Mouse (Mus musculus) T-helper 2 cell (primary cell): ENCODE results near the gene Rbm11.

Experiments used
- in situ Hi-C: fragments of 300-600 bp; cut with MboI, MseI; formaldehyde crosslinking; loops from one replicate; pipeline ENCODE4 v1.15.1; 2025; ENCODE audit warnings: high pct_unique_total_duplicates

Rbm11 gene

DNA sequence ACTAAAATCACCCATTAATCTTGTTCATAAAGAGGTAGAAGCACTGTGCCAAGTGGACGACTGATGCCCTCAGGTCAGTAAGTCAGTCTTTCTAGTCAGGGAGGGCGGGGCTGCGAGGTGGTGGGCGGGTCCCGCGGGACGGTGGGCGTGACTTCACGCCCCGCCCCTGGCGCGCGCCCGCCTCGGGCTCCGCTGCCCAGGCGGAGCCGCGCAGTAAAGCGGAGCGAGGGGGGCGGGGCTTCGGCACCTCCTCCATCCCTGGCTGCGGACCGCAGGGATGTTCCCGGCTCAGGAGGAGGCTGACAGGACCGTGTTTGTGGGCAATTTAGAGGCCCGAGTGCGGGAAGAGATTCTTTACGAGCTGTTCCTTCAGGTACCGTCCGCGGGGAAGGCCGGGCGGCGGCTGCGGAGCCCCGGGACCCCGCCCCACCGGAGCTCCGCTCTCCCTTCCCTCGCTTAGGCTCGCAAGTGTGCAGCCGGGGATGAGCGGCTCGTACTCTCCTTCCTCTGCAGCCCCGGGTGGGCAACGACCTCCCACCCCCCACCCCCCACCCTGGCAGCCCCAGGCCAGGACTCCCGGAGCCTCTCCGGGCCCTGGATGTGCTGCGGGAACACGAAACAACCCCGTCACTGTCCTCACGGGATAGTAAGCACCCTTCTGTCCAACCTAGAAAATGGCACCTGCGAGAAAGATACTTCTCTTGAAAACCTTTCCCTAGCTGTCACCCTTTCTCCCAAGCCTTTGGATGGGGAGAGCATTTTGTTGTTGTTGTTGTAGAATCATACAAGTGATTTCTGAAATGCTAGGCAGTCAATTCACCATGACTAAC is at the start of gene Rbm11:
Gene Rbm11, plus strand, starts transcription at position 174 of the 830 bp plus-strand sequence.
- in situ Hi-C loops = no loop called here

DNA sequence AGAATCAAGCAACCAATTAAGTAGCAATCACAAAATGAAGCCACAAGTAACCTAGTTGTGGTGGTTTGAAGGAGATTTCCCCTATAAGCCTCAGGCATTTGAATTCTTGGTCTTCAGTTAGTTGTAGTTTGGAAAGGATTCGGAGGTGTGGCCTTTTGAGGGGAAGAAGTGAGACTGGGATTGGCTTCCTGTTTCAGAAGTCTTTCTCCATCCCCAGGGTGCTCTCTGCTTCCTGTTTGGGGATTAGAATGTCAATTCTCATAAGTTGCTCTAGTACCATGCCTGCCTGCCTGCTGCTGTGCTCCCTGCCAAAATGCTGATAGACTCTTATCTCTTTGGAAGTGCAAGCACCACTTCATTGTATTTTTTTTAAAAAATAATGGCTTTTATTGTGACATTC is 47.3 kb upstream of the Rbm11 start:
- in situ Hi-C loops = no loop called here

DNA sequence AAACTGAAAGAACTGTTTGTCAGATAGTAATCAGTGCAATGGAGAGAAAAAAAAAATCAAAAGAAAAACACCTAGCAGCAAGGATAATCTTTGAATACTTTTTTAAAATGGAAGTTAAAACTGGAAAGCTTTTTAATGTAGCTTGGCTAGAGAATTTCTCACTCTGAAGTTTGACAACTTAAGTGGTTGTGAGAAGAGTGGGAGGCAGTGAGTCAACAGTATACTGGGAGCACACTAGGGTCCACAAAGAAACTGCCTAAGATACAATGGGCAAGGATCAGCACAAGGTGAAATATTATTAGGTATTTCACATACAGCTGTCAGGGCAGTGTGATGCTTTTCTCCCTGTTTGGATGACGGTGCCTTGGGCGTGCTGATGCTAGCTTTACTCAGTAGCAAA is 29.7 kb upstream of the Rbm11 start:
- in situ Hi-C loops = no loop called here

DNA sequence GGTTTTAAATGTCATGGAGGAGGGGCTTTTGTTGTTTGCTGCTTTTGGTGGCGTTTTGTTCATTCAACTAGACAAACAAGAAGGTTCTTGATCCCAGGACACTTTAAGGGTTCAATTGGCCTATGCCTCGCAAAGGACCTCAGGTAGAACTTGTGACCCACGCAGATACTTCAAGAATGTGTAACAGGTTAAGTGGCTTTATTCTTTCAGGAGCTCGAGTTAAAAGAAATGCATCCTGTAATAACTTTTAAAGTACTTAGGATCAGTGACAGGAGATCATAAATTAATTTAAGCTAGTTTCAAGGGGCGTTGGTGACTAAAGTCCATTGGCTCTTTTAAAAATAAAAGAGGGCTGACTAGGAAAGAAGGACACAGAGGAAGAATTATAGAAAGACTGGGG is 10.4 kb upstream of the Rbm11 start:
- in situ Hi-C loops = no loop called here

DNA sequence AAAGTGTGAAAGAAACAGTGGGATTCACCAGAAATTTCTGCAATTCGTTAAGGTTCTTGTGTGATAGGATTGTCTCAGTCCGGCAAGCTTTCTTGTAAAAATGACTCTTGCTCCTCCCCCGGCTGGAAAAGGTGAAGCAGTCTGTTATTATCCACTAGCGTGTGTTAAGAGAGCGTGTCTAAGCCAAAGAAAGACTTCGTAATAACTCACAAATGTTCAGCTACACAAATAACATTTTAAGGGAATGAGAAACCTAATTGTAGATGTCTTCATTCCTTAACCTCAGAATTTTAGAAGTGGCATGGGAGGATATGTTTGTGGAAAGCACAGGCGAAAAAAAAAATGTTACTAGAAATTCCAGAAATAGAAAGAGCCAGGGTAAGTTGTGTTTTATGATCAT is 6.7 kb upstream of the Rbm11 start, which contains the start of gene Lipi:
Gene Lipi, minus strand, starts transcription at position 101 of the 400 bp plus-strand sequence.
- in situ Hi-C loops = no loop called here

DNA sequence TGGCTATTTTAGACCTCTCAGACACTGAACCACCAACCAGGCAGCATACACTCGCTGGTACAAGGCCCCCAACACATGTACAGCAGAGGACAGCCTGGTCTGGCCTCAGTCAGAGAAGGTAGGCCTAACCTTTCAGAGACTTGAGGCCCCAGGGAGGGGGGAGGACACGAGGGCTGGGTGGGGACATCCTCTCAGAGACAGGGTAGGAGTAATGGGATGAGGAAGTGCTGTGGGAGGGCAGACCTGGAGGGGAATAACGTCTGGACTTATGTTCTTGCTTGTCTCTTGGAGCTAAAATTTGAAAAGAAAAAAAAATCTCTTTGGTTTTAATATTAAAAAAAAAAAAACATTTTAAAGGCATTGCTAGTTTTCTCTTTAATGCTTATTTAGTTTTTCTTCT is 6.2 kb upstream of the Rbm11 start:
- in situ Hi-C loops = no loop called here

DNA sequence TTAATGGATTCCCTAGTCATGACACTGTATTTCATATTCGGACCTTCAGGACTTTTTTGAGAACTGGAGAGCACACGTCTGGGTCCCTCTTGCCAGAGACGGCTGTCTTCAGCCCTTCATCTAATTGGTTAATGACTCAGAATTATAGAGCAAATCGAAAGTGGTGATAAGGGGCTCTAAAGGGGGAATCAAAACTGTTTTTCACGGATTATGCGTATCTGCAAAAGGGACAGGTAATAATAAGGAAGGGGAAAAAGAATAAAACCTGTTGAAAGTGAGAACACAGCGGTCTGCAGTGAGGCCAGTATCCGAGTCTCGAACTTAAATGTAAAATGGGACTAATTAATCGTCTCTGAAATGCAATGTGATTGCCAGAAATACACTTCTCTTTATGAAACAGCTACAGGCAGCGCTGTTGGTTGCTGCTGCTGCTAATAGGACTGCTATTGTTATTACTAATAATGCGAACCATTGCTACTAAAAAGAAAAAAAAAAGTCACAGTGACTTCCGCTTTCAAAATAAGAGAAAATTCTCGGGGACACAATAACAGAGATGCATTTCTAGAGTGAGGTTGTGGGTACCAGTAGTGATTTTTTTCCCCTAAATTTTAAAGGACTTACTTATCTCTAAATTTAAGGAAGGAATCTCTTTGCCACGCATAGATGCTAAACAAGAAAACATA is 998 bp downstream of the Rbm11 start:
- in situ Hi-C loops = no loop called here

DNA sequence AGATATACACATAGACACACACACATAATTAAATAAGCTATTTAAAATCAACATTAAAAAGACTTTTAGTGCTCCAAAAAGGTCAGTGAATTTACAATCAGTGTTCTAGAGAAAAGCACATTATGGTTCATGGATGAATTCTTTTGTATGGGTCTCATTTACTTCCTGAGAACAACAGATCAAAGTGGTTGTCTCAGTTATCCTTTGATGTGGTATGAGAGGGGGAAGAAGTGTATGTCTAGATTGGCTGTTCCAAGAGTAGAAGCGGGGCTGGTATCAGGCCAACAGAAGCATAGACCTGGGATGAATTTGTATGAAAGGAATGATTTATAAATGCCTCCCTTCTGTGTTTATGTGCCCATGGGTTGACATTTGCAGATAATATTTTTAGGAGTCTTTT is 13.8 kb downstream of the Rbm11 start:
- in situ Hi-C loops = loop anchor here (10.0 kb wide), 1 partner anchor 858 kb away; no protein-coding TSS in a partner anchor

DNA sequence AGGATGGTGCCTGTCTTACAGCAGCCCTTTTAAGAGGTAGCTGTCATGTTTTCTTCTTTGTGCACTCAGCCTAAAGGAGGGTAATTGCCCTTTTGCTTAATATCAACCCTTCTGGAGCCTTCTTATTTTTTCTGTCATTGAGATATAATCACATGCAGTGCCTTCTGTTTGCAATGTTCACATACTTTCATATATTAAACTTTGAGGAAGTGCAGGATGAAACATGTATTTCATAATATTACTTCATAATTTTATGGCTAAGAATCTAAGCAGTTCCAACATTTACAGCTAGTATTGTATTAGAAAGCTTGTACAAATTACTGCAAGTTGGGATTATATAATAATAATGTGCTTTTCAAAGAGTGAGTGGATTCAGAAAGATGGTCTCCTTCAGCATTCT is 19.9 kb downstream of the Rbm11 start:
- in situ Hi-C loops = no loop called here

DNA sequence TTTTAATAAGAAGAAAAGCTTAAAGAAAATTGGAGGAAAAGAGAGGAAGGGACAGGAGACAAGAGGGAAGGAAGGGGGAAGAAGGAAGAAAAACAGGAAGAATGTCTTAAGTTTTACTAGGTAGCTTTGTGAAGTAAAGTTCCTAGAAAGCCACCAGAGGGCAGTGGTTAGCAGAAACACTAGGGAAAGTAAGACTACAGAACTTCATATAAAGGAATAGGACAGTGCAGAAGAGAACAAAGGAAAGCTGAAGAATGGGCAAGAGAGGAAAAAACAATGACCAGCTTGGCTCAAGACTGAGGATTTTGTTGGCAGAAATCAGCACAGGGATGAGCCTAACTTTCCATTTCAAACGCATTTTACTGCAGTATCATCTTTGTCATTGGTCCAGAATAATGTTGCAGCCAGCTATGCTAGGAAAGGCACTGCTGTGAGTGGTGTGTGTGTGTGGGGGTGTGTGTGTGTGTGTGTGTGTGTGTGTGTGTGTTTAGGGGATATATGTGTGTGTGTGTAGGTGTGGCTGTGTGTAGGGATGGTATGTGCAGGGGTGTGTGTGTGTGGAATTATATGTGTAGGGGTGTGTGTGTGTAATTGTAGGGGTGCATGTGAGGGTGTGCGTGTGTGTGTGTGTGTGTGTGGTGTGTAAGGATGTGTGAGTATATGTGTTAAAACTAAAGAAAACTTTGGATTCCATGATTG is 25.2 kb downstream of the Rbm11 start:
- in situ Hi-C loops = no loop called here

DNA sequence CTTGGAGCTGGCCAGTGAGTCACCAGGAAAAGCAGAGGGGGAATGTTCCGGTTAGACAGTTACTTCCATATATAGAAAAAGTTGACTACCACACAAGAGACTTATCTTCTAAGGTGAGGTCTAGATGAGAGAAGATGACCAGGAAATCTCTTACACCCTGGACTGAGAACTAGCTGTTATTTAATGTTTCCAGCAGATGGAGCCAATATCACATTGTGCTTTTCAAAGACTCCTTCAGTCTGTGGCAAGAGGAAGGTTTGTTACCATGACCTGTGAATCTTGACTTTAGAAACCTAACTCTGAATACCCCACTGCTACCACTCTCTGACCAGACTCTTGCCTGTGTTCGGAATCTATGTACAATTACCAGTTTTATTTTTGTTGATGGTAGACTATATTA is 35.2 kb downstream of the Rbm11 start:
- in situ Hi-C loops = loop anchor here (10.0 kb wide), 1 partner anchor 497 kb away; no protein-coding TSS in a partner anchor
